Mouse (Mus musculus): ENCODE measurements around the gene Pdzd4. TPM values are rescaled to one million over a fixed set of nuclear protein-coding genes. Genes with fewer than 3 reads are reported as not detected.

The Pdzd4 gene
- polyA plus RNA-seq, 1 experiment from 2014 or later, result 0.54 TPM

DNA sequence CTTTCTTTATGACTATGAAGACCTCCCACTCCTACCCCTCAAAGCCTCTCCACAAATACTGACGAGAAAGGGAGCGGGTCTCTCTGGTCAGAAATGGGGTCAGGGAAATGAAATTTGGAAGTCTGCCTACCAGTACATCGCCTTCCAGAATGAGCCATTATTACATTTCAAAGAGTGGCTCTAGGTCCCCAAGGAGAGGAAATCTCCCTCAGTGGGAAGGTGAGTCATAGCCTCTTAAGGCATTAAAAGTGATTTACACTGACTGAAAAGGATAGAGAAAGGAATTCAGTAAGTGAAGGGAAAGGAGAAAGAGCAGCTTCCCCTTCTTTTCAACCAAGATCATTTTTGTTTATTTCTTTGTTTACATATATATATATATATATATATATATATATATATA lies 11.9 kb upstream of the Pdzd4 start:
- WGBS, result 74% methylated on average over 3 of the region's 3 CpGs
- no peak overlapping the region for H3K9ac ChIP-seq (ENCODE audit: low read length)
- H3K27ac ChIP-seq (ENCODE audit: low read length), result no peak overlapping the region
- no peak overlapping the region for H3K4me2 ChIP-seq (ENCODE audit: low read depth, low read length)
- no peaks in the 10 kb centered on the region for H3K9me3 ChIP-seq (ENCODE audit: control insufficient read depth, low read length)
- no peaks in the 10 kb centered on the region for H3K36me3 ChIP-seq (ENCODE audit: control insufficient read depth, insufficient read depth, low read length)
- ATAC-seq (ENCODE audit: low read depth), result no peak
- H3K27me3 ChIP-seq (ENCODE audit: control insufficient read depth, insufficient read depth, low read depth, low read length), result no peaks in the 10 kb centered on the region
- H3K4me3 ChIP-seq (ENCODE audit: low read length), result no peak overlapping the region
- H3K4me1 ChIP-seq (replicated peaks; ENCODE audit: control insufficient read depth, insufficient read depth, low read length), result no peaks in the 10 kb centered on the region

DNA sequence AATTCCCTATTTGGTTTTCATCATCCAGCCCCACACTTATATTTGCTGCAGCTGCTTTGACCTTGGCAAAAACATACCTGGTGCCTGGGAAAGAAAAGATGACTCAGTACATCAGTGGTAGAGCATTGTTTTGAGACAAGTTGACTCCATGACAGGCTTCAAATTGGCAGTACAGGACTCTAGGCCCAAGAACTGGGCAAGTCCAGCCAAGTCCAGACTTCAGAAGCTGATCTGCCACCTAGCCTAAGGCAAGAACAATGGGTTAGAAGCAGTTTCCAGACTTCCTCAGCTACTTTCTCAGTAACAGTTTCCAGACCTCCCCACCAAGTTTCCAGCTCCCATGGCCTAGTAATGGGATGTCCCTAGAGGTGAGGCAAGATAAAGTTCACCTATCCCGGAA lies 11.0 kb upstream of the Pdzd4 start:
- no peak overlapping the region for H3K4me2 ChIP-seq (ENCODE audit: low read depth, low read length)
- no peak for ATAC-seq (ENCODE audit: low read depth)
- no peaks in the 10 kb centered on the region for H3K9me3 ChIP-seq (ENCODE audit: control insufficient read depth, low read length)
- no peak overlapping the region for H3K9ac ChIP-seq (ENCODE audit: low read length)
- H3K4me1 ChIP-seq (replicated peaks; ENCODE audit: control insufficient read depth, insufficient read depth, low read length), result no peaks in the 10 kb centered on the region
- H3K27ac ChIP-seq (ENCODE audit: low read length), result no peak overlapping the region
- H3K4me3 ChIP-seq (ENCODE audit: low read length), result no peak overlapping the region
- no peaks in the 10 kb centered on the region for H3K27me3 ChIP-seq (ENCODE audit: control insufficient read depth, insufficient read depth, low read depth, low read length)
- H3K36me3 ChIP-seq (ENCODE audit: control insufficient read depth, insufficient read depth, low read length), result no peaks in the 10 kb centered on the region
- 94% methylated on average over 1 of the region's 1 CpGs for WGBS

DNA sequence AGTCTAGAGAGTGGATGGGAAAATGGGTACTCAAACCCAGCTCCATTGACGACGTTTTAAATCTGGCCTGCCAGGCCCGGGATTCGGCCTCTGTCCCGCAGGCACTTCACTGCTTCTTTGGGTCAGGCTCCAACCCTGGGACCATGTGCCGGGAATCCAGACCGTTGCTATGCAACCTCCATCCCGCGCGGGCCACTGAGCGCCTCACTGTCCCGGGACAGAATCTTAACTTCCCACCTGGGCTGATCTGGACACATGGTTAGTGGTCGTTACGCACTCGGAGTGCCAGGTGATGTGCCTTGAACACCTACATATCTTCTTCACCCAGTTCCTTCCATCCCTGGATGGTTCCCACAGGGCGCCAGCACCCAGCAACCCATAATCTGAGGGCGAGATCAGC lies 1.0 kb downstream of the Pdzd4 start:
- 8% methylated on average over 16 of the region's 17 CpGs for WGBS
- H3K27me3 ChIP-seq (ENCODE audit: control insufficient read depth, insufficient read depth, low read depth, low read length), result no peaks in the 10 kb centered on the region
- H3K4me1 ChIP-seq (replicated peaks; ENCODE audit: control insufficient read depth, insufficient read depth, low read length), result no peaks in the 10 kb centered on the region
- H3K4me2 ChIP-seq (ENCODE audit: low read depth, low read length), result peak overlapping the region; percentile 72
- no peak overlapping the region for H3K9ac ChIP-seq (ENCODE audit: low read length)
- H3K27ac ChIP-seq (ENCODE audit: low read length), result no peak overlapping the region
- no peaks in the 10 kb centered on the region for H3K9me3 ChIP-seq (ENCODE audit: control insufficient read depth, low read length)
- H3K36me3 ChIP-seq (ENCODE audit: control insufficient read depth, insufficient read depth, low read length), result no peaks in the 10 kb centered on the region
- peak overlapping the region; percentile 65 for H3K4me3 ChIP-seq (ENCODE audit: low read length)
- peak; percentile 64 for ATAC-seq (ENCODE audit: low read depth)

DNA sequence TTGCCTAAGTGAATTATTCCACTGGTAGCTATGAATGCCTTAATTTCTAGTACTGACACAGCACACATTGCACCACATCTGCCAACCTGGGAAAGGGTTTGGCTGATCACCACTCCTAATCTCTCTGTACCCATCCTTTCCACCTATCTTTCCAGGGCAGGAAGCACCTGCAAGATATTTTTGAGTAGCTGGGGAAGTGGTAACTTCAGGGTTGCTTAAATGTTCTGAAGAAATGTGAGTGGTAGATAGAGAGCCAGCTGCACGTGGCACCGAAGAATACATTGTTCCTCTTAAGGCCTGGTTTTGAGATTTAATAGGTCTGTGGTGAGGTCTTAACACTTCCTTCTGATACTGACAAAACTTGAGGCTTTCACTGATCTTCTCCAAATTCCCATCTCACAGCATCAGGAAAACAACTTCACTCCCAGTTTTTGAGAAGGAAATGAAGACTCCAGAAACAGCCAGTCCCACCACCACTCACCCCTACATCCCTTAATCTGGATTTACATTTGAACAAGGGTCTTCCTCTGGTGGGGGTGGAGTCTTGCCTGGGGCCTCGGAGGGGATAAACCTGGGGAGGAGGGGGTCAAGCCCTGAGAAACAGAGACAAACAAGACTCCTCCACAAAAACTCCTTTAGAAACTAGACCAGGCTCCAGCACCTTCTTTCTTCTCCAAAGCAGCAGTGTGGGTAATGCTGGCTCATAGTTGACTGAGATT lies 8.0 kb downstream of the Pdzd4 start:
- WGBS, result 55% methylated on average over 3 of the region's 3 CpGs
- no peaks in the 10 kb centered on the region for H3K36me3 ChIP-seq (ENCODE audit: control insufficient read depth, insufficient read depth, low read length)
- no peak overlapping the region for H3K27ac ChIP-seq (ENCODE audit: low read length)
- no peaks in the 10 kb centered on the region for H3K27me3 ChIP-seq (ENCODE audit: control insufficient read depth, insufficient read depth, low read depth, low read length)
- no peak overlapping the region for H3K9ac ChIP-seq (ENCODE audit: low read length)
- no peak for ATAC-seq (ENCODE audit: low read depth)
- H3K4me3 ChIP-seq (ENCODE audit: low read length), result no peak overlapping the region
- no peak overlapping the region for H3K4me2 ChIP-seq (ENCODE audit: low read depth, low read length)
- no peaks in the 10 kb centered on the region for H3K9me3 ChIP-seq (ENCODE audit: control insufficient read depth, low read length)
- H3K4me1 ChIP-seq (replicated peaks; ENCODE audit: control insufficient read depth, insufficient read depth, low read length), result no peaks in the 10 kb centered on the region

DNA sequence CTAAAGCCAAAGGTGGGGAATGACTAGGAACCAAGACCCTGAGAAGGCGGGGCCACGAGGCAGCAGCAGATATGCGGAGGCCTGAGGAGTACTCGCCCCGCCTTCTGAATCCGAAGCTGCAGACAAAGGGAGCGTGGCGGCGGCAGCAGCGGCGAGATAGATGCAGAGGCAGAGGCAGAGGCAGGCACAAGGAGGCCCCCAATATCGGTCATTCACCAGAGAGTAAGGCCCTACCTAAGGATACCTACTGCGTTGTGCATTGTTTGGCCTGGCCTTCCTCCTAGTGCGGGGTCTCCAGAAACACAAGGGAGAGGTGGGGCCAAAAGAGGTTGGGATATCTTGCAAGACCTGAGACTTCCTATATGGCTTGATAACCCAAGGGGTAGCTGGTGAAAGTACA lies 9.7 kb downstream of the Pdzd4 start:
- Histone ChIP-seq H3K4me2 (ENCODE audit: low read depth, low read length) (peak overlapping the region; percentile 52), H3K9me3 (ENCODE audit: control insufficient read depth, low read length) (no peaks in the 10 kb centered on the region), H3K36me3 (ENCODE audit: control insufficient read depth, insufficient read depth, low read length) (no peaks in the 10 kb centered on the region), H3K4me1 (replicated peaks; ENCODE audit: control insufficient read depth, insufficient read depth, low read length) (no peaks in the 10 kb centered on the region), H3K4me3 (ENCODE audit: low read length) (peak overlapping the region; percentile 36), H3K27me3 (ENCODE audit: control insufficient read depth, insufficient read depth, low read depth, low read length) (no peaks in the 10 kb centered on the region), H3K9ac (ENCODE audit: low read length) (peak overlapping the region; percentile 57), H3K27ac (ENCODE audit: low read length) (no peak overlapping the region)
- WGBS, result 20% methylated on average over 14 of the region's 14 CpGs
- 0 out of 2 replicates have a peak, but pooled peaks have one; percentile 23 for ATAC-seq (ENCODE audit: low read depth)

DNA sequence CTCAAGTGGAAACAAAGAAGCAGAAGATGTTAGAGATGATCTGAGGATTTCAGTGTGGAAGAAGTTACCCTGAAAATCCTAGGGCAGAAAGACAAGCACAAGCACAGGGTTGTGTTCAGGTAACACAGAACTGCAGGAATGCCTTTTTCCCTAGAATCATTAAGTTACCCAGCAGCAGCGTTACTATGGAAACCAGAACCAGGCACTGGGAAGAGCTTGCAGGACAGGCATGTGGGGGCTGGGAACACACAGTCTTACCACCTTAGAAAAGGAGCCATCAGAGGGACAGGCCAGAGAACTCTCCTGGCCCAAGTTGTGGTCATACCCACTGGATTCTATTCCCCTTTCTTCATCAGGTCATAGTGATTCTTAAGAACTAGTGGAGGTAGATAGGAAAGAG lies 19.0 kb downstream of the Pdzd4 start:
- no peak overlapping the region for H3K4me2 ChIP-seq (ENCODE audit: low read depth, low read length)
- H3K4me3 ChIP-seq (ENCODE audit: low read length), result no peak overlapping the region
- no peaks in the 10 kb centered on the region for H3K9me3 ChIP-seq (ENCODE audit: control insufficient read depth, low read length)
- H3K4me1 ChIP-seq (replicated peaks; ENCODE audit: control insufficient read depth, insufficient read depth, low read length), result no peaks in the 10 kb centered on the region
- no peak overlapping the region for H3K9ac ChIP-seq (ENCODE audit: low read length)
- no peak for ATAC-seq (ENCODE audit: low read depth)
- 50% methylated on average over 1 of the region's 1 CpGs for WGBS
- H3K27me3 ChIP-seq (ENCODE audit: control insufficient read depth, insufficient read depth, low read depth, low read length), result no peaks in the 10 kb centered on the region
- no peaks in the 10 kb centered on the region for H3K36me3 ChIP-seq (ENCODE audit: control insufficient read depth, insufficient read depth, low read length)
- H3K27ac ChIP-seq (ENCODE audit: low read length), result no peak overlapping the region

DNA sequence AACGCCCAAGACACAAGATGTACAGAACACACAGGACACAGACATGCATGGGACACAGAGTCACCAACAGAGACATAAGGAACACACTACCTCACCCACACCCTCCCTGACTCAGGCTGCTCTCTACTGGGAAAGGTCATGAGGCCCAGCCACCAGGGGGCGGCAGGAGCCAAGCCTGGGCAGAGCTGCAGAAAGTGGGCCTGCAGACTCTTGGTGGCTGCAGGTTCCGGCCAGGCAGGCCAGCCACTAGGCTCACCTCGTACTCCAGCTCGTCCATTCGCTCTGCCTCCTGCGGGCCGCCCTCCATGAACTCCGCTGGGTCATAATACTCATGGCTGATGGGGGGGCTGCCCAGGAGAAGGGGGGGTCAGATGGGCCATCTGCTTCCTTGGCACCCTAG lies 26.3 kb downstream of the Pdzd4 start:
- Histone ChIP-seq H3K36me3 (ENCODE audit: control insufficient read depth, insufficient read depth, low read length) (no peaks in the 10 kb centered on the region), H3K9ac (ENCODE audit: low read length) (no peak overlapping the region), H3K4me2 (ENCODE audit: low read depth, low read length) (no peak overlapping the region), H3K4me1 (replicated peaks; ENCODE audit: control insufficient read depth, insufficient read depth, low read length) (no peaks in the 10 kb centered on the region), H3K27me3 (ENCODE audit: control insufficient read depth, insufficient read depth, low read depth, low read length) (no peaks in the 10 kb centered on the region), H3K4me3 (ENCODE audit: low read length) (no peak overlapping the region), H3K9me3 (ENCODE audit: control insufficient read depth, low read length) (no peaks in the 10 kb centered on the region), H3K27ac (ENCODE audit: low read length) (no peak overlapping the region)
- peak; percentile 86 for ATAC-seq (ENCODE audit: low read depth)
- 42% methylated on average over 9 of the region's 9 CpGs for WGBS

DNA sequence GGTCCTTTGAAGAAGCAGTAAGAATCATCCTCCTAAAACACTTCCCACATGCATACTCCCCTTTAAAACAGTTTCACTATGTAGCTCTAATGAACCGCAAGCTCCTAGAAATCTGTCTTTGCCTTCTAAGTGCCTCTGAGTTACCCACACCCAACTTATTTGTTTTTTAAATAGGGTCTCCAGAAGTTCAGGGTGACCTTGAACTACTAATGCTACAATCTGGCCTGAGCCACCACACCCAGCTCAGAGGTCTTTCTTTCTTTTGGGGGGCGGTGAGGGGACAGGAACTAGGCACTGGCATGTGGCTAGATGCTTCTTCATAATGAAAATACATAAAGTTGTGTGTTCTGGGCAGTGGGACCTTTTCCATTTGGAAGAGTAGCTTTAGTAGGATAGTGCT lies 27.3 kb downstream of the Pdzd4 start:
- Histone ChIP-seq H3K4me3 (ENCODE audit: low read length) (no peak overlapping the region), H3K27ac (ENCODE audit: low read length) (no peak overlapping the region), H3K36me3 (ENCODE audit: control insufficient read depth, insufficient read depth, low read length) (no peaks in the 10 kb centered on the region), H3K4me1 (replicated peaks; ENCODE audit: control insufficient read depth, insufficient read depth, low read length) (no peaks in the 10 kb centered on the region), H3K4me2 (ENCODE audit: low read depth, low read length) (no peak overlapping the region), H3K9ac (ENCODE audit: low read length) (no peak overlapping the region), H3K9me3 (ENCODE audit: control insufficient read depth, low read length) (no peaks in the 10 kb centered on the region), H3K27me3 (ENCODE audit: control insufficient read depth, insufficient read depth, low read depth, low read length) (no peaks in the 10 kb centered on the region)
- WGBS, result 83% methylated on average over 2 of the region's 2 CpGs
- ATAC-seq (ENCODE audit: low read depth), result no peak

DNA sequence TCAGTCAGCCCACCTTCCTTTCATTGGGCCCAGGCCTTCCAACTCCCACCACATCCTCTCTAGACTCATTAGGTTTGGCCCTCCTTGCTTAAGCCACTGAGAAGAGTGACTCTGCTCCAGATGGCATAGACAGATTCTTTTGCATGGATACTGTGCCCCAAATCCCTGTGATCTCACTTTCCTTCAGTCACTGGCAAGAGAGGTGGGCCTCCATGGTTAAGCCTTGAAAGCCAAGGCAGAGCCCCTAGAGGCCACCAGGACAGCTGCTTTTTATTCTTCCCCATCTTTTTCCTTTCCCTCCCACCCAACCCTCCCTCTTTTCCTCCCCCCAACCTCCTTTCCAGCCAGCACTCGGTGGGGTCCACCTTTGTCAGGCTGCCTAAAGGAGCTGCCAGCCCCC lies 31.3 kb downstream of the Pdzd4 start:
- no peak for ATAC-seq (ENCODE audit: low read depth)
- WGBS, result 13% methylated on average over 1 of the region's 1 CpGs
- no peak overlapping the region for H3K4me3 ChIP-seq (ENCODE audit: low read length)
- peaks cover 5% of the 10 kb centered on the region; the same call in 1 of the 2 replicates for H3K36me3 ChIP-seq (ENCODE audit: control insufficient read depth, insufficient read depth, low read length)
- no peaks in the 10 kb centered on the region for H3K4me1 ChIP-seq (replicated peaks; ENCODE audit: control insufficient read depth, insufficient read depth, low read length)
- H3K9me3 ChIP-seq (ENCODE audit: control insufficient read depth, low read length), result no peaks in the 10 kb centered on the region
- H3K4me2 ChIP-seq (ENCODE audit: low read depth, low read length), result no peak overlapping the region
- H3K9ac ChIP-seq (ENCODE audit: low read length), result no peak overlapping the region
- H3K27me3 ChIP-seq (ENCODE audit: control insufficient read depth, insufficient read depth, low read depth, low read length), result no peaks in the 10 kb centered on the region
- H3K27ac ChIP-seq (ENCODE audit: low read length), result no peak overlapping the region

DNA sequence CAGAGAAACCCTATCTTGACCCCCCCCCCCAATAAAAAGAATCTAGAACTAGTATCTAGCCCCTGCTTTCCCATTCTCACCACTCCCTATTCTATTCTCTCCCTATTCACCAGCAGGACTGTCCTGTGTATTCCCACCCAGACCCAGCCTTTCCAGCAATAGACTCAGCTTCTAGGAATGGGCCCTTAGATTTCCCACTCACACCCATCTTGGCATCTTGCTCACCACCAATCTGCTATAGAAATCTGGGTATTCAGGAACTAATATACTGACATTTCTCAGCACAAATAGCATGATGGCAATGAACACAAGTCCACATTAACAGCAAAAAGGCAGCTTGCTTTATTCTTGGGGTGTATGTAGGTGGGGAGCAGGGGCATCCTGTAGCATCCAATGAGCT lies 31.7 kb downstream of the Pdzd4 start:
- peaks cover 5% of the 10 kb centered on the region; the same call in 1 of the 2 replicates for H3K36me3 ChIP-seq (ENCODE audit: control insufficient read depth, insufficient read depth, low read length)
- no peak overlapping the region for H3K9ac ChIP-seq (ENCODE audit: low read length)
- peaks cover 4% of the 10 kb centered on the region; the same call in 1 of the 2 replicates for H3K4me1 ChIP-seq (replicated peaks; ENCODE audit: control insufficient read depth, insufficient read depth, low read length)
- H3K27me3 ChIP-seq (ENCODE audit: control insufficient read depth, insufficient read depth, low read depth, low read length), result no peaks in the 10 kb centered on the region
- no peak overlapping the region for H3K27ac ChIP-seq (ENCODE audit: low read length)
- no peak for ATAC-seq (ENCODE audit: low read depth)
- H3K4me2 ChIP-seq (ENCODE audit: low read depth, low read length), result no peak overlapping the region
- H3K9me3 ChIP-seq (ENCODE audit: control insufficient read depth, low read length), result no peaks in the 10 kb centered on the region
- no peak overlapping the region for H3K4me3 ChIP-seq (ENCODE audit: low read length)

Measured in lung, embryonic 16.5 days (tissue).